Mouse (Mus musculus) lung, postnatal 0 days (tissue): Measurements from ENCODE around the gene Gtf2i.

Source experiments
- CTCF ChIP-seq: IDR thresholded peaks from 2 replicates; pipeline ENCODE4 v1.5.1; 2016; ENCODE audit warnings: antibody characterized with exemption, mild to moderate bottlenecking
- EP300 ChIP-seq: IDR thresholded peaks from 2 replicates; pipeline ENCODE4 v1.6.1; 2016; ENCODE audit warnings: antibody characterized with exemption, mild to moderate bottlenecking, control low read depth

DNA sequence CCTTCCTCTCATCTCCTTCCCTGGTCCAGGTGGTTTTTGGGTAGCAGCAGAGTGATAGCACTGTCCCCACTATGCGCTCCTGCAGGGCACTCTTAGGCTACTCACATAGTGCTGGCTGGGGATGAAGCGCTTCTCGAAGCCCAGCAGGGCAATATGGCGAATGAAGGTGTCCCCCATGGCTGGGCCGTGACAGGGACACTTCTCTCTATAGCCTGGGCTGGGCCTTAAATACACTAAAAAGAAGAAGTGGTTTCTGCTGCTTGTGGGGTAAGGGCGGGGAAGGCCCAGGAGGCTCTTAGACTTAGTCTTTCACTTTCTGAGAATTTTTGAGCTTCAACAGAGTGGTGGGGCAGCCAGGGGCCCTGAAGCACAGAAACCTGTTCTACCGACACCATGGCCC lies 85.2 kb downstream of the Gtf2i start, which contains the start of gene Ncf1:
- no peak for TF ChIP-seq EP300
- no peak for TF ChIP-seq CTCF
